ENCODE assay signal across 17 mouse cellular contexts in genomic region chr13:113394591-113394990, GRCm38 (mm10).
DNase-seq lines count a peak whose midpoint lies in the region; ATAC-seq and TF ChIP-seq lines count a peak whose summit lies in the region.
"Had no signal": no experiment of that assay in that cellular context is flagged by ENCODE, and none has a peak within 500 bp of the region (broad histone marks: within the 10 kb centered on the region; RNA-seq: fewer than 3 reads in every experiment).

No protein-coding gene starts in this region.

- no peak overlapping the region for H3K4me3 ChIP-seq in heart, embryonic 12.5 days
- H3K4me3 ChIP-seq in lung, embryonic 14.5 days (ENCODE audit: low read depth, low read length) = no peak overlapping the region
- H3K4me3 ChIP-seq: embryonic facial prominence, embryonic 12.5 days; hindbrain, embryonic 10.5 days; midbrain, embryonic 13.5 days had no signal

- no peaks in the 10 kb centered on the region for H3K4me1 ChIP-seq in heart, embryonic 12.5 days (replicated peaks)
- H3K4me1 ChIP-seq in lung, embryonic 14.5 days (ENCODE audit: insufficient read depth) = no peaks in the 10 kb centered on the region
- H3K4me1 ChIP-seq: embryonic facial prominence, embryonic 12.5 days; hindbrain, embryonic 10.5 days; midbrain, embryonic 13.5 days had no signal

- no peak for TF ChIP-seq CTCF in lung, embryonic 14.5 days (IDR thresholded peaks at IDR 0.05; ENCODE audit: low read depth)

- no peaks in the 10 kb centered on the region for H3K36me3 ChIP-seq in heart, embryonic 12.5 days
- no peaks in the 10 kb centered on the region for H3K36me3 ChIP-seq in lung, embryonic 14.5 days (ENCODE audit: insufficient read depth)
- H3K36me3 ChIP-seq: embryonic facial prominence, embryonic 12.5 days; G1E; hindbrain, embryonic 10.5 days; midbrain, embryonic 13.5 days had no signal

- WGBS in heart, embryonic 12.5 days = 80% methylated on average over 15 of the region's 15 CpGs
- WGBS in lung, embryonic 14.5 days = 72% methylated on average over 15 of the region's 15 CpGs

- no peak for ATAC-seq in heart, embryonic 12.5 days (ENCODE audit: insufficient number of reproducible peaks, low FRiP score)
- no peak; the same call in 1 of the 2 replicates for ATAC-seq in lung, embryonic 14.5 days (ENCODE audit: insufficient read depth)
- ATAC-seq: forebrain, postnatal 0 days; midbrain, embryonic 13.5 days had no signal

- no peaks in the 10 kb centered on the region for H3K27me3 ChIP-seq in heart, embryonic 12.5 days (replicated peaks)
- H3K27me3 ChIP-seq in lung, embryonic 14.5 days (ENCODE audit: insufficient read depth, low read length) = no peaks in the 10 kb centered on the region
- H3K27me3 ChIP-seq: embryonic facial prominence, embryonic 12.5 days; midbrain, embryonic 13.5 days had no signal

- H3K9me3 ChIP-seq in heart, embryonic 12.5 days (replicated peaks) = no peaks in the 10 kb centered on the region
- no peaks in the 10 kb centered on the region for H3K9me3 ChIP-seq in lung, embryonic 14.5 days (ENCODE audit: low read depth, low read length)
- H3K9me3 ChIP-seq: embryonic facial prominence, embryonic 12.5 days; G1E; hindbrain, embryonic 10.5 days; midbrain, embryonic 13.5 days had no signal

- intact Hi-C loops in heart, postnatal 25 days (cut with DNase I) = no loop called here

- peak; percentile 59 to 70 for DNase-seq in heart, adult 18-20 months
- DNase-seq in lung, embryonic 14.5 days = peak; percentile 24
- DNase-seq in lung, postnatal 36 days = no peak
- peak; percentile 73 to 76 for DNase-seq in gastrocnemius, adult 8-10 months (ENCODE audit: low spot score in 2 of 2)
- peak; percentile 52 for DNase-seq in heart, postnatal 25 days (ENCODE audit: low spot score)
- no peak for DNase-seq in layer of hippocampus, postnatal 10 days (ENCODE audit: low spot score in 2 of 2)
- DNase-seq in layer of hippocampus, postnatal 14 days (ENCODE audit: low spot score in 2 of 2) = no peak
- DNase-seq: B cell, adult 2 months; cerebellum, adult 9-11 months; forebrain, postnatal 0 days; lung, postnatal 14 days; thymus, postnatal 4 days had no signal

- H3K9ac ChIP-seq in heart, embryonic 12.5 days = no peak overlapping the region
- H3K9ac ChIP-seq in lung, embryonic 14.5 days = no peak overlapping the region
- H3K9ac ChIP-seq: embryonic facial prominence, embryonic 12.5 days; forebrain, postnatal 0 days; midbrain, embryonic 13.5 days had no signal

- H3K27ac ChIP-seq in heart, embryonic 12.5 days (ENCODE audit: poor library complexity, severe bottlenecking) = no peak overlapping the region
- H3K27ac ChIP-seq in lung, embryonic 14.5 days (ENCODE audit: low read depth) = no peak overlapping the region
- H3K27ac ChIP-seq: embryonic facial prominence, embryonic 12.5 days; hindbrain, embryonic 10.5 days; midbrain, embryonic 13.5 days had no signal

- no peak overlapping the region for H3K4me2 ChIP-seq in heart, embryonic 12.5 days
- H3K4me2 ChIP-seq in lung, embryonic 14.5 days = no peak overlapping the region
- H3K4me2 ChIP-seq: embryonic facial prominence, embryonic 12.5 days; midbrain, embryonic 13.5 days had no signal

Comparison
In these comparisons a context has a peak if more than half of its experiments do, and no peak if none do; other contexts are left out.
1. DNase-seq: peak in heart, adult 18-20 months (2 of 2), lung, embryonic 14.5 days (single experiment), gastrocnemius, adult 8-10 months (2 of 2) and heart, postnatal 25 days (single experiment); none in lung, postnatal 36 days (single experiment), layer of hippocampus, postnatal 10 days (0 of 2) and layer of hippocampus, postnatal 14 days (0 of 2).